Mouse (Mus musculus) frontal cortex, postnatal 10 days (tissue): ENCODE measurements around the gene Cdk20.
"Not testable (repeated sequence)": the region's sequence is repeated elsewhere in the genome, so short reads cannot be mapped to it uniquely, and the experiment has no call there.

Experiments used
- DNase-seq, 2 experiments: peaks; one replicate each; pipeline ENCODE4 v3.0.0; 2022; ENCODE audit warnings: low spot score in 2 of 2, mixed read lengths in 1 of 2

The Cdk20 gene

DNA sequence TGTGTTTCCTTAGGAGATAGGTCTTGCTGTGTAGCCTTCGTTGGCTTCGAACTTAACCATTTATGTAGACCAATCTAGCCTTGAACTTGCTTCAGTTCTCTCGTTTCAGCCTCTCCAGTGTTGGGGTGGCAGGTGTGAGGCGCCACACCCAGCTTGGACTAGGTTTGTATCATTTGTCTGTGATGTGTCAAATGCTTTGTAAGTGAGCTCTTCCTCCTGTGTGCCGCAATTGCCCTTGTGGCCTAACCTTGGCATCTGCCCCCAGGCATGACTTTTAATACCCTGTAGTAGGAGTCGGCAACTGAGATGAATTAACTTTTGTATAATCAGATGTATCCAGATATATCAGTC lies 9.5 kb upstream of the Cdk20 start:
- no peak for DNase-seq

GRCm38 (mm10) chr13:64424347-64424746 lies 7.8 kb upstream of the Cdk20 start:
- DNase-seq: no peak

GRCm38 (mm10) chr13:64425280-64425679 lies 6.8 kb upstream of the Cdk20 start:
- DNase-seq: no peak

DNA sequence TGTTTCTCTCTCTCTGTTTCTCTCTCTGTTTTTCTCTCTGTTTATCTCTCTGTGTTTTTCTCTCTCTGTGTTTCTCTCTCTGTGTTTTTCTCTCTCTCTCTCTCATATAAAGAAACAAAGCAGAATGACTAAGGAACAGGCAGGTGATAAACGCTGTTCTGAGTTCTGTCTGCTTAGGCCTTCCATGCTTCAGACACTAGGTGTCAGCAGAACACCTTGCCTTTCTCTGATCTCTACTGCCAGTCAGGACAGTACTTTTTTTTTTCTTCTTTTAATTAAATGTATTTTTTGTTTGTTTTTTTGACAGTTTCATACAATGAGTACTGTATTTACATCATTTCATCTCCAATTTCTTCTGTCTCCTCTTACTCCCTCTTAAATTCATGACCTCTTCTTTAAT lies 2.8 kb upstream of the Cdk20 start:
- no peak for DNase-seq

DNA sequence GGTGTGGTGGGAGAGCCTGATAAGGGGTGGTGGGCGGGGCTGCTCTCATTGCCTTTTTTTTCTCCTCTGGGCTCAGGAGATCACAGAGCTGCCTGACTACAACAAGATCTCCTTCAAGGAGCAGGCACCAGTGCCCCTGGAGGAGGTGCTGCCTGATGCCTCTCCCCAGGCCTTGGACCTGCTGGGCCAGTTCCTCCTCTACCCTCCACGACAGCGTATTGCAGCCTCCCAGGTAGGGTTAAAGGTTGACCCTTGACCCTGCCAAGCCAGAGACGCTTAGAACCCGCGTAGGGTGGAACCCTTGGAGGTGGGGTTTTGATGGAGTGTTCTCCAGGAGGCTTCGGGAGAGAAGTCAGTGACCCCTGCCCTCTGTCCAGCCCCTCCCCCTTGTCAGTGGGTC lies 5.7 kb downstream of the Cdk20 start:
- DNase-seq: no peak

GRCm38 (mm10) chr13:64438863-64439452 lies 6.8 kb downstream of the Cdk20 start:
- peak; percentile 25 to 58 for DNase-seq

- DNase-seq: no peak
Measured at GRCm38 (mm10) chr13:64439471-64439870, 7.4 kb downstream of the Cdk20 start.

- no peak for DNase-seq
Measured at GRCm38 (mm10) chr13:64440592-64440991, 8.5 kb downstream of the Cdk20 start.

DNA sequence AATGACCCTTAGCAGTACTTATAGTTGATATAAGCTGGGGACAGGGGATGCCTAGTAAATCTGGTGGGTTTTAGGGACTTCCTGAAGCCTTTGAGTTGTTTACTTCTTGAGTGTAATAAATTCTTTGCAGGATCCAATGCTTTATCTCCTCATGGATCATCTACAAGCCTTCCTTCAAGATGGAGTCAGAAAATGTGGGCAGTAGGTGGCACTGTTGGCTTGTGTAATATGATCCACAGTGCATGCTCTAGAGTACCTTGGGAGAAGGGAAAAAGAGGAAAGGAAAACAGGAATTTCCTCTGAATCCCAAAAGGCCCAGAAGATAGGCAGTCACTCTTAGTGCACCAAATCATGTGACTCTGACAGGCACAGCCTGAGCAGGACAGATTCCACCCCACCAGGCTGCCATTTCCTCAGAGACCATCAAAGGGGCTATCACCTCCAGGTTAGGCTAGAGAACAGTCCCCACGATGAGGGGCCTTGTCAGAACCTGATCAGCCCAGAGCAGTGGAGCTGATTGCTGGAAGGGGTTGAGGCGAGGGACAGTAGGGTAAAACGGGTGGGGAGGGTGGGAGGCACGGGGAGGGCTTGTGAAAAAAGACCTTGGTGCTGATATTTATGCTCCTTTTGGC lies 11.3 kb downstream of the Cdk20 start:
- DNase-seq: peak; percentile 28 to 63

DNA sequence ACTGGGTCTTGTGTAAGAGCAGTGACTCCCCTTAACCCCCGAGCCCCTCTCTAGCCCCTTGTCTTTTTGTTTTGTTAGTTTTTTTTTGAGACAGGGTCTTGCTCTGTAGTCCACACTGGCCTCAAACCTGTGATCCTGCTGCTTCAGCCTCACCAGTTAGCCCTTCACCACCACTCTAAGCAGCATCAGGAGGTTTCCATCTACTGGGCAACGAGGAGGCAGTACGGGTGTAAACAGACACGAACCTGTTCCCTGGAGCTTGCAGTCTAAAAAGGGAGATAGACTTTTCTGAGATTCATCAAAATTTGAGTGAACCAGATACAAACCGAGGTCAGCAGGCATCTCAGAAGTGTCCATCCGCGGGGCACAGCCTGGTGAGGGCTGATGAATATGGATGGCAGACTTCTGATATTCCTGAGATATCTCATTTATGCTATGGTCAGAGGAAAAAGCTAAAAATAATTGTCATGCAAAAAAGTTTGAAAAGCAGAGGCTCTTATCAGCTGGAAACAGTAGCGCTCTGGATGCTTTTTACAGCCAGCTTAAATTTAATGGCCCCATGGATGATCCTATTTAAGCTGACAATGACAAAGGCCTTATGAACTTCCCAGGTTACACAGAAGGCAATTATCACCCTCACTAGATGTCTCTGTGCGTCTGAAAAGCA lies 13.3 kb downstream of the Cdk20 start:
- no peak for DNase-seq

- DNase-seq: no peak
Measured at GRCm38 (mm10) chr13:64447947-64448346, 15.8 kb downstream of the Cdk20 start.

- DNase-seq: no peak
Measured at GRCm38 (mm10) chr13:64448729-64449128, 16.6 kb downstream of the Cdk20 start.

- DNase-seq: no peak
Measured at GRCm38 (mm10) chr13:64450001-64450794, 18.1 kb downstream of the Cdk20 start.

- not testable (repeated sequence) for DNase-seq
Measured at GRCm38 (mm10) chr13:64457225-64457978, 25.3 kb downstream of the Cdk20 start.

DNA sequence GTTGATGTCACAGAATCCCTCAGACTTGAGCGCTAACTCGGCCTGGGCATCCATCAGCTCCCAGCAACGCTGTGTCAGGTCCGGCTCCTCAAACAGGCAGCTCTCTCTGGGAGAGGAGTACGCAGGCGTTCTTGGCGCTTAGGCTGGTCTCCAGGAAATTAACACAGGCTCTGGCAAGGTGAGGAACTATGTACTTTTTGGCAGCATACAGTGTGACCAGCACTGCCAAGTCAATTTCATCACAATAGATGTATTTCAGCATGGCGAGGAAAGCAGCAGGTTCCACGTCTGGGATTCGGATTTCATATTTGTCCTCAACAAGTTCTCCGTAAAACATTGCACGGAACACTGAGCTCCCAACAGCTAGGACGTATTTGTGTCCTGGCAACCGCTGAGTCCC lies 26.1 kb downstream of the Cdk20 start:
- DNase-seq: no peak

- DNase-seq: no peak
Measured at GRCm38 (mm10) chr13:64462581-64462980, 30.5 kb downstream of the Cdk20 start.

DNA sequence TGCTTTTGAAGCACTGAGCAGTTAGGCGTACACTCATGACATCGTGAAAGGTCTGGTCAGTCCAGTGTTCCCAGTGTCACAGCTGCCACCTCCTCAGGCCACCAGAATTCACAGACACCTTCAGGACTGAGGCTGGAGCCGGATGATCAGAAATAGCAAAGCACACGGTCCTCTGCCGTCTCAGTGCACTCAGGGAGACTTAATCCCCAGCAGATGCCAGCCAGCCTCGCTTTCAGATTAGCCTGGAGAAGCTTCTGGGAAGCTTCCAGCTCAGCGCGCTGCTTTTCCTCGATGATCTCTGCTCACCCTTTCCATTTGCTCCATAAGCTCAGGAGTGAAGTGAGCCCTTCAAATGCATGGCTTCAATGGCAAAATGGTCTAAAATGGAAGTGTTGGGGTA lies 33.1 kb downstream of the Cdk20 start:
- peak in 1 of 2 experiments; percentile 21 for DNase-seq

DNA sequence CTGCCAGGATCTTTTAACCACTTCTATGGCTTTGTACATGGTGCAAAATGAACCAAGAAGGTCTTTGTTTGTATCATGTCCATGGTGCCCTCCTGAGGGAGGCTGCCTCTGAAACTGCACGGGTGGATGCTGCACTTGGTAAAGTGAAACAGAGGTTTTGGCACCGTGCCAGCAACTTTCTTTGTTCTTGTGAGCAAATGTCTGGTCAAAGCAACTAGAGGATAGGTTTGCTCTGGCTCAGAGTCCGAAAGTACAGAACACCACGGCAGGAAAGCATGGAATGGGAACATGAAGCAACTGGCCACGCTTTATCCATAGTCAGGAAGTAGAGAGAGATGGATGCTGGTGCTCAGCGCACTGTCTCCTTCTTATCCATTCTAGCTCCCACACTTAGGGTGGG lies 35.8 kb downstream of the Cdk20 start:
- DNase-seq: no peak

DNA sequence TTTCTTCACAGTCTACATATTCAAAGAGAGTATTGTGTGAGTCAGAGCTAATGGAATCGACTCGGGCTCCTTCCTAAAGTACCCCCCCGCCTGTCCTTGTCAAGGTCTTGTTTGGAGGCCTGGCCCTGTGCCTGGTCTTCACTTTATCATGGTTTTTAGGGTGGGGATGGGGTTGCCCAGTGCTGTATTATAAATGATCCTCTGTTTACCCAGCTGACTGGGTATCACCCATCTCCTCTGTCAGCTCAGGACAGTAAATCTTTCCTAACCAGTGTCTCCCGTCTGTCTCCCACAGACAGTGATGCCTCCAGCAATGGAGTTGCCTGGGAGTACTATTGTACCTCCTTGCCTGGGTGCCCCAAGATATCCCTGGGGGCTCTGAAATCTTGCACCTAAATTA lies 45.9 kb downstream of the Cdk20 start:
- DNase-seq: no peak

GRCm38 (mm10) chr13:64479960-64480359 lies 47.8 kb downstream of the Cdk20 start:
- no peak for DNase-seq

DNA sequence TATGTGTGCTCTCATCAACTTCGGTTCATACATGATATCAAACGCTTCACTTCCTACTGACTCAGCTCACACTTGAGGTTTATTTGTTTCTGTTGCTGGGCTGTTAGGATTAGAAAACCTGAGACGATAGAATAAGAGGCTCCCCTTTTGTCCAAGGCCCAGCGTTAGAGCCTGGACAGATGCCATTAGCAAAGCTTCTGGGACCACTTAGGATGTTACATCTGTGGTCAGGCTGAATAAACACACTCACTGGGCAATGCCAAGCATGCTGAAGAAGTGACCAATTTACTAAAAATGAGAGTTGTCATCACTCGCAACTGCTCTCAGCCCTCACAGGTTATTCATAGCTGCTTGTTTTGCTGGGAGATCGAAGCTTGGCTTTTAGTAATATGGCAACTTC lies 57.8 kb downstream of the Cdk20 start:
- no peak for DNase-seq
